Mouse (Mus musculus): ENCODE data around the gene Tnrc6c.

Tnrc6c gene

GRCm38 (mm10) chr11:117729798-117730489 lies 75.9 kb downstream of the Tnrc6c start:
- DNase-seq (ENCODE audit: low spot score in 2 of 2): no peak

GRCm38 (mm10) chr11:117730490-117730838 lies 76.4 kb downstream of the Tnrc6c start:
- DNase-seq (ENCODE audit: low spot score in 2 of 2): no peak

GRCm38 (mm10) chr11:117731470-117731869 lies 77.4 kb downstream of the Tnrc6c start:
- no peak for DNase-seq (ENCODE audit: low spot score in 2 of 2)

- no peak for DNase-seq (ENCODE audit: low spot score in 2 of 2)
These were observed 82.1 kb downstream of the Tnrc6c start for GRCm38 (mm10) chr11:117736037-117736689.

GRCm38 (mm10) chr11:117738123-117738522 lies 84.0 kb downstream of the Tnrc6c start:
- no peak for DNase-seq (ENCODE audit: low spot score in 2 of 2)

GRCm38 (mm10) chr11:117741128-117741527 lies 87.0 kb downstream of the Tnrc6c start:
- no peak for DNase-seq (ENCODE audit: low spot score in 2 of 2)

- DNase-seq (ENCODE audit: low spot score in 2 of 2): no peak
These were observed 88.2 kb downstream of the Tnrc6c start for GRCm38 (mm10) chr11:117742243-117742642.

GRCm38 (mm10) chr11:117742715-117743114 lies 88.6 kb downstream of the Tnrc6c start:
- no peak for DNase-seq (ENCODE audit: low spot score in 2 of 2)

- DNase-seq (ENCODE audit: low spot score in 2 of 2): no peak
These were observed 89.5 kb downstream of the Tnrc6c start for GRCm38 (mm10) chr11:117743454-117744030.

- DNase-seq (ENCODE audit: low spot score in 2 of 2): no peak
These were observed 94.5 kb downstream of the Tnrc6c start for GRCm38 (mm10) chr11:117748628-117749027.

GRCm38 (mm10) chr11:117749414-117749813 lies 95.3 kb downstream of the Tnrc6c start:
- no peak for DNase-seq (ENCODE audit: low spot score in 2 of 2)

- no peak for DNase-seq (ENCODE audit: low spot score in 2 of 2)
These were observed 97.5 kb downstream of the Tnrc6c start for GRCm38 (mm10) chr11:117751544-117751943.

- DNase-seq (ENCODE audit: low spot score in 2 of 2): no peak
These were observed 101.8 kb downstream of the Tnrc6c start for GRCm38 (mm10) chr11:117755891-117756290.

- DNase-seq (ENCODE audit: low spot score in 2 of 2): no peak
These were observed 105.2 kb downstream of the Tnrc6c start for GRCm38 (mm10) chr11:117759267-117759666.

- no peak for DNase-seq (ENCODE audit: low spot score in 2 of 2)
These were observed 106.5 kb downstream of the Tnrc6c start for GRCm38 (mm10) chr11:117760374-117761119.

- no peak for DNase-seq (ENCODE audit: low spot score in 2 of 2)
These were observed 107.7 kb downstream of the Tnrc6c start for GRCm38 (mm10) chr11:117761801-117762200.

GRCm38 (mm10) chr11:117762246-117762645 lies 108.2 kb downstream of the Tnrc6c start:
- peak in 1 of 2 experiments; percentile 44 for DNase-seq (ENCODE audit: low spot score in 2 of 2)

- DNase-seq (ENCODE audit: low spot score in 2 of 2): no peak
These were observed 110.2 kb downstream of the Tnrc6c start for GRCm38 (mm10) chr11:117764319-117764718.

- DNase-seq (ENCODE audit: low spot score in 2 of 2): no peak
These were observed 111.3 kb downstream of the Tnrc6c start for GRCm38 (mm10) chr11:117765361-117765760.

- DNase-seq (ENCODE audit: low spot score in 2 of 2): no peak
These were observed 112.2 kb downstream of the Tnrc6c start for GRCm38 (mm10) chr11:117766275-117766674.

GRCm38 (mm10) chr11:117768725-117769682 lies 114.9 kb downstream of the Tnrc6c start:
- DNase-seq (ENCODE audit: low spot score in 2 of 2): no peak
